ENCODE assay signal across 15 mouse cellular contexts in genomic region chr12:91696231-91696630, GRCm38 (mm10).
DNase-seq lines count a peak whose midpoint lies in the region; ATAC-seq lines count a peak whose summit lies in the region.
"Had no signal": no experiment of that assay in that cellular context is flagged by ENCODE, and none has a peak within 500 bp of the region (broad histone marks: within the 10 kb centered on the region; RNA-seq: fewer than 3 reads in every experiment).

No protein-coding gene starts in this region.

- H3K27ac ChIP-seq in midbrain, embryonic 11.5 days (ENCODE audit: low read depth, low read length), result no peak overlapping the region
- no peak overlapping the region for H3K27ac ChIP-seq in midbrain, embryonic 14.5 days (replicated peaks; ENCODE audit: low read depth, low read length)
- H3K27ac ChIP-seq in kidney, embryonic 15.5 days, result no peak overlapping the region
- 0 out of 2 replicates have a peak overlapping the region, but pooled peaks have one; percentile 3 for H3K27ac ChIP-seq in liver, embryonic 11.5 days (ENCODE audit: low read depth, low read length)
- 0 out of 2 replicates have a peak overlapping the region, but pooled peaks have one; percentile 41 for H3K27ac ChIP-seq in stomach, embryonic 16.5 days (ENCODE audit: low read length)
- H3K27ac ChIP-seq: hindbrain, embryonic 15.5 days; macrophage had no signal

- no peaks in the 10 kb centered on the region for H3K4me1 ChIP-seq in midbrain, embryonic 11.5 days (ENCODE audit: control insufficient read depth, insufficient read depth, low read length)
- no peaks in the 10 kb centered on the region for H3K4me1 ChIP-seq in midbrain, embryonic 14.5 days (ENCODE audit: control insufficient read depth, insufficient read depth, low read length)
- H3K4me1 ChIP-seq in kidney, embryonic 15.5 days, result 0 out of 2 replicates have a peak, but pooled peaks cover 6% of the 10 kb centered on the region
- H3K4me1 ChIP-seq in liver, embryonic 11.5 days (replicated peaks; ENCODE audit: control insufficient read depth, insufficient read depth, low read length), result peaks cover 6% of the 10 kb centered on the region; the same call in 1 of the 2 replicates
- no peaks in the 10 kb centered on the region for H3K4me1 ChIP-seq in stomach, embryonic 16.5 days (ENCODE audit: control insufficient read depth, insufficient read depth, low read length)
- H3K4me1 ChIP-seq: hindbrain, embryonic 15.5 days had no signal

- 91% methylated on average over 4 of the region's 4 CpGs for WGBS in midbrain, embryonic 11.5 days
- WGBS in midbrain, embryonic 14.5 days, result 81% methylated on average over 4 of the region's 4 CpGs
- WGBS in kidney, embryonic 15.5 days, result 94% methylated on average over 4 of the region's 4 CpGs
- WGBS in liver, embryonic 11.5 days, result 79% methylated on average over 4 of the region's 4 CpGs
- WGBS in stomach, embryonic 16.5 days, result 71% methylated on average over 4 of the region's 4 CpGs

- intact Hi-C loops in heart, postnatal 36 days (cut with DNase I), result no loop called here

- H3K36me3 ChIP-seq in midbrain, embryonic 11.5 days (ENCODE audit: control insufficient read depth, insufficient read depth, low read length), result no peaks in the 10 kb centered on the region
- H3K36me3 ChIP-seq in midbrain, embryonic 14.5 days (ENCODE audit: control insufficient read depth, insufficient read depth, low read length), result no peaks in the 10 kb centered on the region
- H3K36me3 ChIP-seq in kidney, embryonic 15.5 days, result no peaks in the 10 kb centered on the region
- no peaks in the 10 kb centered on the region for H3K36me3 ChIP-seq in liver, embryonic 11.5 days (ENCODE audit: control insufficient read depth, insufficient read depth, low read length)
- no peaks in the 10 kb centered on the region for H3K36me3 ChIP-seq in stomach, embryonic 16.5 days (ENCODE audit: control insufficient read depth, insufficient read depth, low read length)
- H3K36me3 ChIP-seq: hindbrain, embryonic 15.5 days had no signal

- H3K9me3 ChIP-seq in midbrain, embryonic 11.5 days (ENCODE audit: control insufficient read depth, low read length), result no peaks in the 10 kb centered on the region
- no peaks in the 10 kb centered on the region for H3K9me3 ChIP-seq in midbrain, embryonic 14.5 days (ENCODE audit: control insufficient read depth, low read length)
- H3K9me3 ChIP-seq in kidney, embryonic 15.5 days (replicated peaks), result no peaks in the 10 kb centered on the region
- no peaks in the 10 kb centered on the region for H3K9me3 ChIP-seq in liver, embryonic 11.5 days (ENCODE audit: control insufficient read depth, low read length)
- no peaks in the 10 kb centered on the region for H3K9me3 ChIP-seq in stomach, embryonic 16.5 days (replicated peaks; ENCODE audit: control insufficient read depth, low read length)
- H3K9me3 ChIP-seq: hindbrain, embryonic 15.5 days had no signal

- ATAC-seq in midbrain, embryonic 11.5 days (ENCODE audit: low FRiP score), result peak; percentile 41; the same call in 1 of the 2 replicates
- no peak for ATAC-seq in midbrain, embryonic 14.5 days (ENCODE audit: low FRiP score, low TSS enrichment)
- 0 out of 2 replicates have a peak, but pooled peaks have one; percentile 37 for ATAC-seq in kidney, embryonic 15.5 days (replicated peaks; ENCODE audit: low FRiP score)
- ATAC-seq in liver, embryonic 11.5 days (replicated peaks; ENCODE audit: low FRiP score), result peak; percentile 74
- peak; percentile 73 for ATAC-seq in stomach, embryonic 16.5 days (ENCODE audit: insufficient read depth, low FRiP score)

- DNase-seq in midbrain, embryonic 11.5 days (ENCODE audit: low spot score, missing footprints), result peak; percentile 81
- DNase-seq in midbrain, embryonic 14.5 days, result no peak
- DNase-seq in liver, embryonic 11.5 days (ENCODE audit: low spot score), result no peak
- no peak for DNase-seq in layer of hippocampus, adult 8-10 months (ENCODE audit: low spot score in 2 of 2)
- DNase-seq in heart, postnatal 36 days, result no peak
- DNase-seq in urinary bladder, postnatal 14 days (ENCODE audit: low spot score), result no peak
- DNase-seq: cerebellum, adult 9-10 months; embryo, embryonic 11 days; lung, adult 18-20 months; right cerebral cortex, adult 18-20 months had no signal

- H3K4me3 ChIP-seq in midbrain, embryonic 11.5 days (ENCODE audit: low read depth, low read length), result no peak overlapping the region
- no peak overlapping the region for H3K4me3 ChIP-seq in midbrain, embryonic 14.5 days (replicated peaks; ENCODE audit: low read depth, low read length)
- no peak overlapping the region for H3K4me3 ChIP-seq in kidney, embryonic 15.5 days (replicated peaks)
- H3K4me3 ChIP-seq in liver, embryonic 11.5 days (ENCODE audit: low read depth, low read length), result no peak overlapping the region
- no peak overlapping the region for H3K4me3 ChIP-seq in stomach, embryonic 16.5 days (replicated peaks; ENCODE audit: low read length)
- H3K4me3 ChIP-seq: erythroblast, embryonic 14.5 days; hindbrain, embryonic 15.5 days had no signal

- H3K27me3 ChIP-seq in midbrain, embryonic 11.5 days (ENCODE audit: control insufficient read depth, insufficient read depth, low read length), result no peaks in the 10 kb centered on the region
- H3K27me3 ChIP-seq in midbrain, embryonic 14.5 days (ENCODE audit: control insufficient read depth, insufficient read depth, low read length), result no peaks in the 10 kb centered on the region
- H3K27me3 ChIP-seq in kidney, embryonic 15.5 days, result no peaks in the 10 kb centered on the region
- H3K27me3 ChIP-seq in liver, embryonic 11.5 days (replicated peaks; ENCODE audit: control insufficient read depth, insufficient read depth, low read length), result no peaks in the 10 kb centered on the region
- H3K27me3 ChIP-seq in stomach, embryonic 16.5 days (ENCODE audit: control insufficient read depth, insufficient read depth, low read length), result no peaks in the 10 kb centered on the region
- H3K27me3 ChIP-seq: hindbrain, embryonic 15.5 days had no signal

- H3K4me2 ChIP-seq in midbrain, embryonic 11.5 days, result no peak overlapping the region
- H3K4me2 ChIP-seq in midbrain, embryonic 14.5 days (ENCODE audit: low read length), result no peak overlapping the region
- no peak overlapping the region for H3K4me2 ChIP-seq in kidney, embryonic 15.5 days
- H3K4me2 ChIP-seq in liver, embryonic 11.5 days, result no peak overlapping the region
- no peak overlapping the region for H3K4me2 ChIP-seq in stomach, embryonic 16.5 days (ENCODE audit: low read depth, low read length)
- H3K4me2 ChIP-seq: hindbrain, embryonic 15.5 days had no signal

- no peak overlapping the region for H3K9ac ChIP-seq in midbrain, embryonic 11.5 days (ENCODE audit: low read length)
- no peak overlapping the region for H3K9ac ChIP-seq in midbrain, embryonic 14.5 days (replicated peaks; ENCODE audit: low read length)
- no peak overlapping the region for H3K9ac ChIP-seq in kidney, embryonic 15.5 days
- no peak overlapping the region for H3K9ac ChIP-seq in liver, embryonic 11.5 days (ENCODE audit: low read depth, low read length)
- no peak overlapping the region for H3K9ac ChIP-seq in stomach, embryonic 16.5 days (ENCODE audit: low read length)
- H3K9ac ChIP-seq: hindbrain, embryonic 15.5 days had no signal

Comparison
In these comparisons a context has a peak if more than half of its experiments do, and no peak if none do; other contexts are left out.
1. H3K27ac ChIP-seq: peak in liver, embryonic 11.5 days (single experiment) and stomach, embryonic 16.5 days (single experiment); none in midbrain, embryonic 11.5 days (single experiment), midbrain, embryonic 14.5 days (single experiment) and kidney, embryonic 15.5 days (single experiment).